Mouse (Mus musculus): Measurements from ENCODE around the gene Gjc2.

GRCm38 (mm10) chr11:59218389-59218998, 35.5 kb upstream of the Gjc2 start:
- TF ChIP-seq GATA1 (IDR thresholded peaks at IDR 0.05; ENCODE audit: borderline replicate concordance, low read length) (no peak), FLI1 (IDR thresholded peaks at IDR 0.05; ENCODE audit: low read length) (no peak)

Measured in megakaryocyte, embryonic 14.5 days (primary cell).